Comparison of ENCODE assay signal across 7 mouse cellular contexts in the genomic region with DNA sequence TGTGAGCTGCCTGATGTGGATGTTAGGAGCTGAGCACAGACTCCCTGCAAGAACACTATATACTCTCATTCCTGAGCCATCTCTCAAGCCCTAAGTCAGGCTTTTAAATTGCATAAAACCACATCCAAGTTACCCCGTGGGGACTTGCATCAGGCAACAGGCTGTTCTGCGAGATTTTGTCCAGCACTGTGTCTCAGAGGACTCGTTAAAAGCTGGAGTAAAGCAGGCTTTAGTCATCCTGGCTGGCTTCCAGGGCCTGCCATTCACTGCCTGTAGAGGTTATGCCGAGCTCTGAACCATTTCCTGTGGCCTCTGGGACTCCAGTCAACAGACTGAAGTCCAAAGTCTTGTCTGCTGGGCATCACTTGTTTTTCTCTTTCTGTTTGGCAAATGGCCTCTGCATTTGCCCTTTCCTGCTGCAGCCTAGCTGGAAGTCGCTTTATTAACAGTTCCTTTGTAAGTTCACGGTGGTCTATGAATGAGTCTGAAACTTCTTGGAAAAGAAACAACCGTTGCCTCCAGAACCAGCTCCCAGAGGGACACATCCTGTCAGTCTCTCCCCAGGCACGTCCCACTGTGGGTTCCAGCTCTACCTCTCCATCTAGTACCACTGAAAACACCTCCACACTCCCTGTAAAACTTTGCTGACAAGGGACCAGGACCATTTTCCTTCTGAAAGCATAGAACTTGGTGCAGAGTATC.
DNase-seq lines count a peak whose midpoint lies in the region; ATAC-seq lines count a peak whose summit lies in the region.

No protein-coding gene starts in this region.

- peak; percentile 86 for ATAC-seq in hindbrain, embryonic 14.5 days (ENCODE audit: low FRiP score)

- no peaks in the 10 kb centered on the region for H3K27me3 ChIP-seq in hindbrain, embryonic 14.5 days (ENCODE audit: control insufficient read depth, insufficient read depth, low read length)

- no peak overlapping the region for H3K27ac ChIP-seq in hindbrain, embryonic 14.5 days

- H3K9me3 ChIP-seq in hindbrain, embryonic 14.5 days (ENCODE audit: control insufficient read depth, low read length), result no peaks in the 10 kb centered on the region

- peak; percentile 94 for DNase-seq in 416B (ENCODE audit: low read depth)
- peak; percentile 88 for DNase-seq in adrenal gland, adult 2 months
- DNase-seq in gastrocnemius, adult 18-20 months (ENCODE audit: low spot score), result peak; percentile 91
- peak; percentile 74 for DNase-seq in hindbrain, embryonic 14.5 days (ENCODE audit: low spot score)
- peak; percentile 59 for DNase-seq in liver
- DNase-seq in ovary, adult 18-20 months (ENCODE audit: low spot score), result peak; percentile 50
- DNase-seq in thymus, postnatal 36 days, result no peak

- H3K36me3 ChIP-seq in hindbrain, embryonic 14.5 days (replicated peaks; ENCODE audit: control insufficient read depth, insufficient read depth), result no peaks in the 10 kb centered on the region

- H3K9ac ChIP-seq in hindbrain, embryonic 14.5 days, result no peak overlapping the region

- WGBS in hindbrain, embryonic 14.5 days, result 48% methylated on average over 8 of the region's 8 CpGs

- no peak overlapping the region for H3K4me3 ChIP-seq in hindbrain, embryonic 14.5 days (replicated peaks; ENCODE audit: low read length)

- no peaks in the 10 kb centered on the region for H3K4me1 ChIP-seq in hindbrain, embryonic 14.5 days (replicated peaks; ENCODE audit: control insufficient read depth, insufficient read depth, low read length)

- no peak overlapping the region for H3K4me2 ChIP-seq in hindbrain, embryonic 14.5 days (replicated peaks)

Comparison
In these comparisons a context has a peak if more than half of its experiments do, and no peak if none do; other contexts are left out.
1. DNase-seq: peak in 416B (single experiment), adrenal gland, adult 2 months (single experiment), gastrocnemius, adult 18-20 months (single experiment), hindbrain, embryonic 14.5 days (single experiment), liver (single experiment) and ovary, adult 18-20 months (single experiment); none in thymus, postnatal 36 days (0 of 2).